Mouse (Mus musculus): Measurements from ENCODE around the gene Cryl1. TPM values are rescaled to one million over a fixed set of nuclear protein-coding genes. Genes with fewer than 3 reads are reported as not detected.
A peak's percentile ranks its signal among the peaks of the same experiment; 100 is the strongest.

The Cryl1 gene
- polyA plus RNA-seq, 1 experiment from 2014 or later: 61.9 TPM

DNA sequence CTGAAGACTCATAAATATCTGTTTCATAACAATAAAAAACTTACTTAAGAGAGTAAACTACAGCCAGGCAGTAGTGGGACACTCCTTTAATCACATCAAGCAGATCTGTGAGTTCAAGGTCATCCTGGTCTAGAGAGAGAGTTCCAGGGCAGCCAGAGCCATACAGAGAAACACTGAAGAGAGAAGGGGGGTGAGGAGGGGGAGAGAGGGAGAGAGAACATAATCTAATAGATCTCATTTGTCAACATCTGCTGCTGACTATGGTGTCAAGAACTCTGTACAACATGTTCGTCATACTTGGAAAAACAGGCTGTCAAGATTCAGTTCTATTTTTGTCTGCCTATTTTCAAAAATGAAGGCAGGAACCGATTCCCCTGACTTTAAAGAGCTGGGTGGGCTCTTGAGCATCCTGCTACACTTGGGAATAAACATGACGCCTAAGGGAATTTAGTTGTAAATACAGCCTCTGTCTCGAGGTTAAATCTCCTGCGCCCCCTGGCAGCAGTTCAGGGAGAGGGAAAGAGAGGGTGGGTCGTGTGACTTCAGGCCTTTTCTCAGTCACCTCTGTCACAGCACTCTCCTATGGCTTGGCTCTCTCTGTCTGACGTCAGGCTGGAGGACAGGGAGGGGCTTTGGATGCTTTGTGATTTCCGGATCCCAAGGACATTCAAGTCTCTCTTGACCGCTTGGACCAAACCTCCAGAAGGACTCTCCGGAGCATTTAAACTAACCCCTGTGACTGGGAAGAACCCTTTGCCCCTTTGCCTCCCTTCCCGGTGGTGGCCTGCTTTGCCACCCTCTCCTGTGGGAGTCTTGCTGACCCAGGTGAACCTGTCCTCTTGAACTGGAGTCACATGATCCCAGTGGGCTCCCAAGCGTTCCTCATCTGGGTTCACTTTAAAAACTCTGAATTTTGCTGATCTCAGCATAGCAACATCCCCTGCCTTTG, 9.0 kb upstream of the Cryl1 start:
- H3K27ac ChIP-seq (ENCODE audit: low read depth): no peak overlapping the region
- no peaks in the 10 kb centered on the region for H3K9me3 ChIP-seq (ENCODE audit: control insufficient read depth, low read length)
- ATAC-seq (replicated peaks; ENCODE audit: low FRiP score, low TSS enrichment, low read depth) (peak; percentile 85), DNase-seq (ENCODE audit: low spot score) (peak; percentile 72)
- H3K36me3 ChIP-seq (ENCODE audit: control insufficient read depth, insufficient read depth, low read length): no peaks in the 10 kb centered on the region
- no peaks in the 10 kb centered on the region for H3K27me3 ChIP-seq (replicated peaks; ENCODE audit: control insufficient read depth, insufficient read depth, low read length)
- no peak overlapping the region for H3K4me3 ChIP-seq (ENCODE audit: low read depth, low read length)
- no peaks in the 10 kb centered on the region; the same call in 1 of the 2 replicates for H3K4me1 ChIP-seq (replicated peaks; ENCODE audit: control insufficient read depth, insufficient read depth, low read length)
- 6% methylated on average over 12 of the region's 12 CpGs for WGBS
- no peak overlapping the region for H3K9ac ChIP-seq (ENCODE audit: low read length)
- H3K4me2 ChIP-seq (ENCODE audit: low read length): peak overlapping the region; percentile 9; the same call in 1 of the 2 replicates

- ATAC-seq (replicated peaks; ENCODE audit: low FRiP score, low TSS enrichment, low read depth): no peak
These were observed 4.5 kb upstream of the Cryl1 start for GRCm38 (mm10) chr14:57402815-57403214.

DNA sequence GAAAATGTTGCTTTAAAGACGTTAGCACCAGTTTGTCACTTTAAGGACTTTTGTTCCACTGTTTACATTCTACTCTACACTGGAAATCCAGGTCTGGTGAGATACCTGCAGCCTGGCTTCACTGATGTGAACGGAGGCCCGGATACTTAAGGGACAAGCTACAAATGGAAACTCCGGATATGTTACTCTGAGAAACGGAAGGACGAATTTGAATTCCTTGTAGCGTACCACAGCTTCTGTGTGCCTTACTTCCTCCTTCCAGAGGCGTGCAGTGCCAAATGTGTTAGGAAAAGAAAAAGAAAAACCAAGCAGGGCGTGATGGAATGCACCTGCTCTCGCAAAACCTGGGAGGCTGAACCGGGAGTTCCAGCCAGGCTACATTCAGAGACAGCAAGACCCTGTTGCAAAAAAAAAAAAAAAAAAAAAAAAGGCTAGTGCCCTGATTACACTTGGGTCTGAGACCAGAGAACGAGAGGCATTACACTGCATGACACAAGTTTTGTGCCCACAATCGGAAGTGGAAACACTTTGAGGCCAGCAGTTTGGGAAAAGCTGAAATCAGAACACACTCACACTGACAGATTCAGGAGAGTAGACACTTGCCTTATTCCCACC, 591 bp upstream of the Cryl1 start:
- Histone ChIP-seq H3K27me3 (replicated peaks; ENCODE audit: control insufficient read depth, insufficient read depth, low read length) (no peaks in the 10 kb centered on the region), H3K4me2 (ENCODE audit: low read length) (peak overlapping the region; percentile 78), H3K4me3 (ENCODE audit: low read depth, low read length) (peak overlapping the region; percentile 68), H3K36me3 (ENCODE audit: control insufficient read depth, insufficient read depth, low read length) (no peaks in the 10 kb centered on the region), H3K9me3 (ENCODE audit: control insufficient read depth, low read length) (0 out of 2 replicates have a peak, but pooled peaks cover 2% of the 10 kb centered on the region), H3K9ac (ENCODE audit: low read length) (peak overlapping the region; percentile 27), H3K27ac (ENCODE audit: low read depth) (peak overlapping the region; percentile 55), H3K4me1 (replicated peaks; ENCODE audit: control insufficient read depth, insufficient read depth, low read length) (0 out of 2 replicates have a peak, but pooled peaks cover 2% of the 10 kb centered on the region)
- no peak for DNase-seq (ENCODE audit: low spot score)
- WGBS: 7% methylated on average over 13 of the region's 13 CpGs
- peak; percentile 37 for ATAC-seq (replicated peaks; ENCODE audit: low FRiP score, low TSS enrichment, low read depth)

More at GRCm38 (mm10) chr14:57402815-57403214, 4.5 kb upstream of the Cryl1 start:
- Histone ChIP-seq H3K9me3 (ENCODE audit: control insufficient read depth, low read length) (0 out of 2 replicates have a peak, but pooled peaks cover 2% of the 10 kb centered on the region), H3K4me2 (ENCODE audit: low read length) (no peak overlapping the region), H3K4me3 (ENCODE audit: low read depth, low read length) (no peak overlapping the region), H3K4me1 (replicated peaks; ENCODE audit: control insufficient read depth, insufficient read depth, low read length) (peaks cover 2% of the 10 kb centered on the region; the same call in 1 of the 2 replicates), H3K9ac (ENCODE audit: low read length) (no peak overlapping the region), H3K27ac (ENCODE audit: low read depth) (no peak overlapping the region), H3K36me3 (ENCODE audit: control insufficient read depth, insufficient read depth, low read length) (no peaks in the 10 kb centered on the region), H3K27me3 (replicated peaks; ENCODE audit: control insufficient read depth, insufficient read depth, low read length) (no peaks in the 10 kb centered on the region)
- no peak for DNase-seq (ENCODE audit: low spot score)

DNA sequence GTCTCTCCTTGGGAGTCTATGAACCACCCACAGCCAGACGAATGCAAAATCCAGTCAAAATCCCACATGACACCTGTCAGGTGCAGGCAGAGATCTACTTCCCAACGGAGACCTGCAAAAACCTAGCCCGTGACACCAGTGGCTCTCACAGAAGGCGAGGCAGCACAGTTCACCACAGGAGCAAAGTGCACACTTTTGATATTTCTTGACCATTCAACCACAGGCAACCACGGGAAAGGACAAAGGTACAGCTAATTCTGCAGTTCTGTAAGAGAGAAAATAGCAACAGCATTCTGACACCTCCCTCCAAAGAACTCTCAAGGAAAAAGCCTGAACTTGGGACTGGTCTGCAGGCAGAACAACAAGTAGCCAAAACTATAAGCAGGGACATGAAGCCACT, 1.1 kb downstream of the Cryl1 start:
- Histone ChIP-seq H3K9ac (ENCODE audit: low read length) (no peak overlapping the region), H3K4me2 (ENCODE audit: low read length) (peak overlapping the region; percentile 78; the same call in 1 of the 2 replicates), H3K4me3 (ENCODE audit: low read depth, low read length) (no peak overlapping the region), H3K36me3 (ENCODE audit: control insufficient read depth, insufficient read depth, low read length) (no peaks in the 10 kb centered on the region), H3K9me3 (ENCODE audit: control insufficient read depth, low read length) (0 out of 2 replicates have a peak, but pooled peaks cover 2% of the 10 kb centered on the region), H3K4me1 (replicated peaks; ENCODE audit: control insufficient read depth, insufficient read depth, low read length) (0 out of 2 replicates have a peak, but pooled peaks cover 2% of the 10 kb centered on the region), H3K27ac (ENCODE audit: low read depth) (no peak overlapping the region), H3K27me3 (replicated peaks; ENCODE audit: control insufficient read depth, insufficient read depth, low read length) (no peaks in the 10 kb centered on the region)
- 82% methylated on average over 5 of the region's 5 CpGs for WGBS
- ATAC-seq (replicated peaks; ENCODE audit: low FRiP score, low TSS enrichment, low read depth): no peak
- no peak for DNase-seq (ENCODE audit: low spot score)

GRCm38 (mm10) chr14:57395470-57395869, 2.9 kb downstream of the Cryl1 start:
- H3K9ac ChIP-seq (ENCODE audit: low read length): no peak overlapping the region
- 0 out of 2 replicates have a peak, but pooled peaks cover 2% of the 10 kb centered on the region for H3K4me1 ChIP-seq (replicated peaks; ENCODE audit: control insufficient read depth, insufficient read depth, low read length)
- no peak overlapping the region for H3K27ac ChIP-seq (ENCODE audit: low read depth)
- DNase-seq (ENCODE audit: low spot score) (no peak), ATAC-seq (replicated peaks; ENCODE audit: low FRiP score, low TSS enrichment, low read depth) (no peak)
- no peak overlapping the region for H3K4me3 ChIP-seq (ENCODE audit: low read depth, low read length)
- no peak overlapping the region for H3K4me2 ChIP-seq (ENCODE audit: low read length)
- H3K9me3 ChIP-seq (ENCODE audit: control insufficient read depth, low read length): no peaks in the 10 kb centered on the region
- no peaks in the 10 kb centered on the region for H3K27me3 ChIP-seq (replicated peaks; ENCODE audit: control insufficient read depth, insufficient read depth, low read length)
- WGBS: 72% methylated on average over 2 of the region's 2 CpGs
- H3K36me3 ChIP-seq (ENCODE audit: control insufficient read depth, insufficient read depth, low read length): no peaks in the 10 kb centered on the region

DNA sequence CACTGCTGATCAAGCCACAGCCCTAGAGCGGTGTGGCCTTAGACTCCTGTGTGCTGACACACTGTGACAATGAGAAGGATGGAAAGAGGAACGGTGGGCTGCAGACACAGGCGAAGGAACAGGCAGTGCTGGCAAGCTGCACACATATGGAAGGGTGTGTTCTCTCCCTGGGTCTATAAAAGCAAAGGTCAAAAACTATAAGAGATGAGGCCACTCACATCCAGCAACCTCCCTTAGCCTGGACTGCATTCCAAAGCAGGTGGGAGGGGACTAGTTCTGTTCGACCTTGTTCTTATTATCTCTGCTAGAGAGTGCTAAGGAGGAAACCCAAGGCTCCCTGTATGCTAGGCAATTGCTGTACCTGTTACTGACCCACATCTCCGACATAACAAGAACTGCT, 6.1 kb downstream of the Cryl1 start:
- ATAC-seq (replicated peaks; ENCODE audit: low FRiP score, low TSS enrichment, low read depth): peak; percentile 55
- Histone ChIP-seq H3K9ac (ENCODE audit: low read length) (no peak overlapping the region), H3K4me1 (replicated peaks; ENCODE audit: control insufficient read depth, insufficient read depth, low read length) (no peaks in the 10 kb centered on the region), H3K36me3 (ENCODE audit: control insufficient read depth, insufficient read depth, low read length) (no peaks in the 10 kb centered on the region), H3K27ac (ENCODE audit: low read depth) (0 out of 2 replicates have a peak overlapping the region, but pooled peaks have one; percentile 9), H3K27me3 (replicated peaks; ENCODE audit: control insufficient read depth, insufficient read depth, low read length) (no peaks in the 10 kb centered on the region), H3K4me3 (ENCODE audit: low read depth, low read length) (no peak overlapping the region), H3K4me2 (ENCODE audit: low read length) (no peak overlapping the region), H3K9me3 (ENCODE audit: control insufficient read depth, low read length) (no peaks in the 10 kb centered on the region)
- DNase-seq (ENCODE audit: low spot score): no peak
- WGBS: 57% methylated on average over 5 of the region's 5 CpGs

DNA sequence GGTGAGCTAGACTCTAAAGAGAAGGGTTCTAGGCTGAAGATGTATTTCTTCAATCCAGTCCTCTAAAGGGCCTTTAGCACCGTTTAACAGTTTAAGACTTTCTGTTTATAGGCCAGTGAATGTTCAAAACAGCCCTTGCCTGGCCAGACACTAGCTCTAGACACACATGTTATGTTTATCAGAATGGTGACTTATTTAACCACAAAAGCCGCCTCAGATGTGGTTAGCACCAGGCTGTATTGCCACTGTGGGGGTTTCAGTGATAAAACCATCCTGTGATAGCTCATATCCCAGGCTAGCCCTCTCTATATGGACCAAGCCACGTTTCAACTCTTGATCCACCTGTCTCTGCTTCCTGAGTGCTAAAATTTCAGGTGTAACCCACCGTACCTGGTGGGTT, 6.7 kb downstream of the Cryl1 start:
- Histone ChIP-seq H3K36me3 (ENCODE audit: control insufficient read depth, insufficient read depth, low read length) (no peaks in the 10 kb centered on the region), H3K4me2 (ENCODE audit: low read length) (no peak overlapping the region), H3K4me3 (ENCODE audit: low read depth, low read length) (no peak overlapping the region), H3K27ac (ENCODE audit: low read depth) (no peak overlapping the region), H3K4me1 (replicated peaks; ENCODE audit: control insufficient read depth, insufficient read depth, low read length) (peaks cover 5% of the 10 kb centered on the region; the same call in 1 of the 2 replicates), H3K9me3 (ENCODE audit: control insufficient read depth, low read length) (no peaks in the 10 kb centered on the region), H3K27me3 (replicated peaks; ENCODE audit: control insufficient read depth, insufficient read depth, low read length) (no peaks in the 10 kb centered on the region), H3K9ac (ENCODE audit: low read length) (no peak overlapping the region)
- WGBS: 57% methylated on average over 4 of the region's 4 CpGs
- ATAC-seq (replicated peaks; ENCODE audit: low FRiP score, low TSS enrichment, low read depth) (no peak), DNase-seq (ENCODE audit: low spot score) (no peak)

DNA sequence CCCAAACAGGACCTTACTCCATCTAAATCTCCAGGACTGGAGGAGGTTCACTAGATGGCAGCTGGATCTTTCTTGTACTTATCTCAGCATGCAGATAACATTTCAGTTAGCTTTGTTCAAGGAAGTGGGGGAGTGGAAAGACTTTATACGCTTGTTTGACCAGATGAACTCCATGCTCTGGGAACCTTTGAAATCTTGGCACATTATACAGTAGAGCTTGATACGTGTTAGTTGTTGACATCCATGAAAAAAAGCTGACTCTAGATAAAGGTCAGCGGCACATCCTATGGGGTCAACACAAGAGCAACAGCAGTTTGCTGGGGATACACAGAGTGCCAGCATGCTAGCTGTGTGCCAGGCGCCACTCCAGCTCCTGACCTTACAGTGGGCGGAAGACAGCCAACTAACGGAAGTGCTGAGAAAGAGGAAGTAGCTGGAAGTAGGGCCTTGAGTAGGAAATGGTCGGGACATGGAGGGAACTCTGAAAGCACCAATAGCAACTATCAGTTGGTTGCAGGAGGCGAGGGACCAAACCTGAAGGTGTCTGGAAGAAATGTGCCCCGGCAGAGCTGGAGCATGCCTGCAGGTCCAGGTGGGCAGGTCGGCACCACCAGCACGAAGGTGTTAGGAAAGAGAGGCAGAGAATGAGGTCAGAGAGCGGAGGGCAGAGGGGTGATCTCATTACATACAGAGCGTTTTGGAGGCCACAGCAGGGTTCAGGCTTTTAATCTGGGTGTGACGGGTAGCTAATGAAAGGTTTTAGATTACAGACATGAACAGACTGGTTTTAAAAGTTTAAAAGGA, 11.4 kb downstream of the Cryl1 start:
- peaks cover 5% of the 10 kb centered on the region; the same call in 1 of the 2 replicates for H3K4me1 ChIP-seq (replicated peaks; ENCODE audit: control insufficient read depth, insufficient read depth, low read length)
- H3K4me2 ChIP-seq (ENCODE audit: low read length): no peak overlapping the region
- no peak overlapping the region for H3K27ac ChIP-seq (ENCODE audit: low read depth)
- H3K27me3 ChIP-seq (replicated peaks; ENCODE audit: control insufficient read depth, insufficient read depth, low read length): no peaks in the 10 kb centered on the region
- no peak overlapping the region for H3K9ac ChIP-seq (ENCODE audit: low read length)
- ATAC-seq (replicated peaks; ENCODE audit: low FRiP score, low TSS enrichment, low read depth) (no peak), DNase-seq (ENCODE audit: low spot score) (no peak)
- H3K36me3 ChIP-seq (ENCODE audit: control insufficient read depth, insufficient read depth, low read length): no peaks in the 10 kb centered on the region
- WGBS: 62% methylated on average over 14 of the region's 14 CpGs
- no peak overlapping the region for H3K4me3 ChIP-seq (ENCODE audit: low read depth, low read length)
- H3K9me3 ChIP-seq (ENCODE audit: control insufficient read depth, low read length): no peaks in the 10 kb centered on the region

Measured in intestine, embryonic 14.5 days (tissue).